Mouse (Mus musculus): ENCODE data around the gene Lrrc37a. TPM values are rescaled to one million over a fixed set of nuclear protein-coding genes. Genes with fewer than 3 reads are reported as not detected.
"Not testable (repeated sequence)": the region's sequence is repeated elsewhere in the genome, so short reads cannot be mapped to it uniquely, and the experiment has no call there.

The Lrrc37a gene
- polyA plus RNA-seq, 1 experiment from 2014 or later: not detected

- H3K9me3 ChIP-seq (replicated peaks): no peaks in the 10 kb centered on the region
- peak; percentile 94 for DNase-seq (ENCODE audit: low spot score)
- H3K27me3 ChIP-seq (ENCODE audit: low read depth, poor library complexity, severe bottlenecking): no peaks in the 10 kb centered on the region
- under 1% methylated on average over 67 of the region's 67 CpGs for WGBS
- H3K4me1 ChIP-seq: peaks cover 23% of the 10 kb centered on the region
- peak within 1 kb of the TSS; percentile 84 for H3K27ac ChIP-seq (replicated peaks)
- peaks cover 6% of the 10 kb centered on the region for H3K36me3 ChIP-seq
- peak within 1 kb of the TSS; percentile 85 for H3K4me3 ChIP-seq
These were observed 92.1 kb downstream of the Lrrc37a start, which contains the start of gene Plekhm1 for GRCm38 (mm10) chr11:103411981-103412949. TSS of gene Plekhm1 (minus strand) at chr11:103412687.

GRCm38 (mm10) chr11:103411301-103411700 lies 93.1 kb downstream of the Lrrc37a start:
- Histone ChIP-seq H3K27me3 (ENCODE audit: low read depth, poor library complexity, severe bottlenecking) (no peaks in the 10 kb centered on the region), H3K27ac (replicated peaks) (no peak overlapping the region), H3K4me3 (peak overlapping the region; percentile 85), H3K9me3 (replicated peaks) (no peaks in the 10 kb centered on the region), H3K4me1 (peaks cover 23% of the 10 kb centered on the region), H3K36me3 (peaks cover 12% of the 10 kb centered on the region)
- DNase-seq (ENCODE audit: low spot score): no peak
- WGBS: 88% methylated on average over 1 of the region's 1 CpGs

- peaks cover 29% of the 10 kb centered on the region for H3K36me3 ChIP-seq
- H3K4me1 ChIP-seq: peaks cover 23% of the 10 kb centered on the region
- H3K27ac ChIP-seq (replicated peaks): no peak overlapping the region
- H3K27me3 ChIP-seq (ENCODE audit: low read depth, poor library complexity, severe bottlenecking): no peaks in the 10 kb centered on the region
- no peaks in the 10 kb centered on the region for H3K9me3 ChIP-seq (replicated peaks)
- no peak for DNase-seq (ENCODE audit: low spot score)
- WGBS: 93% methylated on average over 13 of the region's 13 CpGs
- no peak overlapping the region for H3K4me3 ChIP-seq
These were observed 95.5 kb downstream of the Lrrc37a start for GRCm38 (mm10) chr11:103408880-103409279.

- 72% methylated on average over 5 of the region's 5 CpGs for WGBS
- H3K36me3 ChIP-seq: peaks cover 46% of the 10 kb centered on the region
- H3K27me3 ChIP-seq (ENCODE audit: low read depth, poor library complexity, severe bottlenecking); H3K4me3 ChIP-seq; DNase-seq (ENCODE audit: low spot score); H3K9me3 ChIP-seq (replicated peaks); H3K27ac ChIP-seq (replicated peaks): not testable (repeated sequence)
- H3K4me1 ChIP-seq: peaks cover 16% of the 10 kb centered on the region
These were observed 97.3 kb downstream of the Lrrc37a start for GRCm38 (mm10) chr11:103407136-103407535.

GRCm38 (mm10) chr11:103406551-103406950 lies 97.8 kb downstream of the Lrrc37a start:
- WGBS: 83% methylated on average over 7 of the region's 7 CpGs
- Histone ChIP-seq H3K9me3 (replicated peaks) (no peaks in the 10 kb centered on the region), H3K36me3 (peaks cover 51% of the 10 kb centered on the region), H3K4me3 (no peak overlapping the region), H3K27me3 (ENCODE audit: low read depth, poor library complexity, severe bottlenecking) (no peaks in the 10 kb centered on the region), H3K27ac (replicated peaks) (no peak overlapping the region), H3K4me1 (peaks cover 10% of the 10 kb centered on the region)
- DNase-seq (ENCODE audit: low spot score): no peak

GRCm38 (mm10) chr11:103405814-103406213 lies 98.6 kb downstream of the Lrrc37a start:
- WGBS: 90% methylated on average over 1 of the region's 1 CpGs
- Histone ChIP-seq H3K4me1 (peaks cover 3% of the 10 kb centered on the region; the same call in 1 of the 2 replicates), H3K27me3 (ENCODE audit: low read depth, poor library complexity, severe bottlenecking) (no peaks in the 10 kb centered on the region), H3K9me3 (replicated peaks) (no peaks in the 10 kb centered on the region), H3K4me3 (no peak overlapping the region), H3K36me3 (peaks cover 54% of the 10 kb centered on the region), H3K27ac (replicated peaks) (no peak overlapping the region)
- no peak for DNase-seq (ENCODE audit: low spot score)

- Histone ChIP-seq H3K4me1 (no peaks in the 10 kb centered on the region), H3K4me3 (no peak overlapping the region), H3K9me3 (replicated peaks) (no peaks in the 10 kb centered on the region), H3K36me3 (peaks cover 54% of the 10 kb centered on the region), H3K27ac (replicated peaks) (no peak overlapping the region), H3K27me3 (ENCODE audit: low read depth, poor library complexity, severe bottlenecking) (no peaks in the 10 kb centered on the region)
- no peak for DNase-seq (ENCODE audit: low spot score)
These were observed 99.8 kb downstream of the Lrrc37a start for GRCm38 (mm10) chr11:103404618-103405017.

GRCm38 (mm10) chr11:103403776-103404175 lies 100.6 kb downstream of the Lrrc37a start:
- H3K4me3 ChIP-seq: no peak overlapping the region
- no peaks in the 10 kb centered on the region for H3K4me1 ChIP-seq
- no peak overlapping the region for H3K27ac ChIP-seq (replicated peaks)
- no peaks in the 10 kb centered on the region for H3K9me3 ChIP-seq (replicated peaks)
- no peaks in the 10 kb centered on the region for H3K27me3 ChIP-seq (ENCODE audit: low read depth, poor library complexity, severe bottlenecking)
- no peak for DNase-seq (ENCODE audit: low spot score)
- H3K36me3 ChIP-seq: peaks cover 52% of the 10 kb centered on the region
- WGBS: 59% methylated on average over 4 of the region's 4 CpGs

- WGBS: 94% methylated on average over 5 of the region's 5 CpGs
- Histone ChIP-seq H3K27ac (replicated peaks) (no peak overlapping the region), H3K36me3 (peaks cover 54% of the 10 kb centered on the region), H3K9me3 (replicated peaks) (no peaks in the 10 kb centered on the region), H3K27me3 (ENCODE audit: low read depth, poor library complexity, severe bottlenecking) (no peaks in the 10 kb centered on the region), H3K4me1 (no peaks in the 10 kb centered on the region), H3K4me3 (no peak overlapping the region)
- DNase-seq (ENCODE audit: low spot score): no peak
These were observed 101.7 kb downstream of the Lrrc37a start for GRCm38 (mm10) chr11:103402738-103403137.

- Histone ChIP-seq H3K36me3 (peaks cover 55% of the 10 kb centered on the region), H3K4me3 (no peak overlapping the region), H3K27me3 (ENCODE audit: low read depth, poor library complexity, severe bottlenecking) (no peaks in the 10 kb centered on the region), H3K27ac (replicated peaks) (no peak overlapping the region), H3K9me3 (replicated peaks) (no peaks in the 10 kb centered on the region), H3K4me1 (no peaks in the 10 kb centered on the region)
- WGBS: 52% methylated on average over 2 of the region's 2 CpGs
- DNase-seq (ENCODE audit: low spot score): peak; percentile 15
These were observed 102.2 kb downstream of the Lrrc37a start for GRCm38 (mm10) chr11:103402198-103402597.

Other genes with a start within 250 kb of the Lrrc37a start
- 4.4 and 5.4 TPM in 2 replicates for gene Map3k14, start 237.1 kb downstream of the Lrrc37a start, polyA plus RNA-seq (2016; fragmentation: Nextera tagmentation; extraction: Ambion mirVana)
- 3.8 and 4.1 TPM in 2 replicates for gene Arhgap27, start 140.9 kb downstream of the Lrrc37a start, polyA plus RNA-seq (2016; fragmentation: Nextera tagmentation; extraction: Ambion mirVana)
- 8.0 and 8.5 TPM in 2 replicates for gene Plekhm1, start 91.9 kb downstream of the Lrrc37a start, polyA plus RNA-seq (2016; fragmentation: Nextera tagmentation; extraction: Ambion mirVana)
- not detected in 2 replicates for gene Gm884, start 116.5 kb upstream of the Lrrc37a start, polyA plus RNA-seq (2016; fragmentation: Nextera tagmentation; extraction: Ambion mirVana)
- gene Lyzl6, start 134.3 kb upstream of the Lrrc37a start, polyA plus RNA-seq (2016; fragmentation: Nextera tagmentation; extraction: Ambion mirVana): not detected in 2 replicates
- 0.14 TPM in 1 of 2 replicates, not detected in the other for gene Rprml, start 145.0 kb upstream of the Lrrc37a start, polyA plus RNA-seq (2016; fragmentation: Nextera tagmentation; extraction: Ambion mirVana)
- 95.6 and 105 TPM in 2 replicates for gene Gosr2, start 193.3 kb upstream of the Lrrc37a start, polyA plus RNA-seq (2016; fragmentation: Nextera tagmentation; extraction: Ambion mirVana)
- gene Wnt9b, start 245.2 kb upstream of the Lrrc37a start, polyA plus RNA-seq (2016; fragmentation: Nextera tagmentation; extraction: Ambion mirVana): 0.43 and 0.73 TPM in 2 replicates

All from midbrain, embryonic 10.5 days (tissue).